Mouse (Mus musculus) embryo, embryonic 10.5 days (tissue): ENCODE results near the gene Mcub.
A peak's percentile ranks its signal among the peaks of the same experiment; 100 is the strongest.

Experiments used
- DNase-seq: peaks from one replicate; pipeline ENCODE4 v3.0.0-alpha.2; 2015; ENCODE audit warnings: low spot score

The Mcub gene

DNA sequence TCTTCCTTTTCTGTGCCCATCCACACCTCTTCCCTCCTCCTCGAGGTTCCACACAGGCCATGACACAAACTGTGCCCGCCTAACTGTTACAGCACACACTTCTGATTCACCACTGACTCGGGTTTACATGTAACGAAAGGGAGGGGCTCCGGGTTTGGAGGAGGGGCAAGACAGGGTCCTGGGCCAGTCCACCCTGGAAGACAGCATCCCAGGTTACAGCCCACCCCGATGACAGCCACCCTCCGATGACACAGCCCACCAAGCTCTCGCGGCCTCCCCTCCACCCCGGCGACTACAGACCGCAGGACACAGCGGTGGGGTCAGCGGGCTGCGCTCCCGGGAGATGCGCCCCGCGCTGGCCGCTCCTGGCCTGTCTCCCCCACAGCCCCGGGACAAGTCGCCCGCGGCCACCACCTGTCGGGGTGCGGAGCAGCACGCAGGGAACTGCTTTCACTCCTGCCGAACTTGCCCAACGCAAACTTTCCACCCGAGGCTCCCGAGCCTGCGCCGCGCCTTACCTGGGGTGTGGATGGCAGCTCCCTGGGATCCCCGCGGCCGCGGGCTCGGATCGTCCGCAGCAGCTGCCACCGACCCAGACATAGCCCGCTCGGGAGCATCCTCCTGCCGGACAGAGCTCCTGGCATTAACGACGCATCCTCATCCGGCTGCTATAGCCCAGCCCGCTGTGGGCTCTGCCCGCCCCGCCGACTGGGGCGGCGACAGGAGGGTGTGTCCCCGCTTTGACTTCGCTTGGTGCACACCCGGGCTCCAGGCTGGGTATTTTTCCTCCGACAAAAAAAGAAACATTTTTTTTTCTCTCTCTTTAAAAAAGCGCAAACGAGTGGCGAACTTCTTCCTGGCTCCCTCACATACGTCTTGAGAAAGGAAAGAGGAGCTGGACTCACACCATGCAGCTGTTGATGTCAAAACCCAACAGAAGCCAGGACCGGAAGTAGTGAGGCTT lies at the start of gene Mcub:
Mcub (minus strand) TSS at position 775 of the 964 bp plus-strand sequence.
- peak; percentile 64 for DNase-seq

DNA sequence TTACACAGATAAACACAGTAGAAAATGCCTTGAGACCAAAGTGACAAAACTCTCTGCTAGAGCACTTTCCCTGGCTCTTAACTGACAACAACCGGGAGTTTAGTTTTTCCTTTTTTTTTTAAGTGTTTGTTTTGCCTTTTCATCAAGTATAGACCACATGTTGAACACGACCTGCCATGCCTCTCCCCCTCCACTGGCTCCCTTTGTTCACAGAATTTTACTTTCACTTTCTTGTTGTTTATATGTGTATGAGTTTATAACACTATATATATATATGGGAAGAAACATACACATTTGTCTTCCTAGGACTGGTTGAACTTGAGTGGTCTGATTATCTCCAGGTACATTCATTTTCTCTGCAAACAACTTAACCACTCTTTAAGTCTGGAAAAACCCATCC lies 42.9 kb upstream of the Mcub start:
- no peak for DNase-seq

GRCm38 (mm10) chr3:130011236-130011635 lies 41.2 kb upstream of the Mcub start:
- no peak for DNase-seq

DNA sequence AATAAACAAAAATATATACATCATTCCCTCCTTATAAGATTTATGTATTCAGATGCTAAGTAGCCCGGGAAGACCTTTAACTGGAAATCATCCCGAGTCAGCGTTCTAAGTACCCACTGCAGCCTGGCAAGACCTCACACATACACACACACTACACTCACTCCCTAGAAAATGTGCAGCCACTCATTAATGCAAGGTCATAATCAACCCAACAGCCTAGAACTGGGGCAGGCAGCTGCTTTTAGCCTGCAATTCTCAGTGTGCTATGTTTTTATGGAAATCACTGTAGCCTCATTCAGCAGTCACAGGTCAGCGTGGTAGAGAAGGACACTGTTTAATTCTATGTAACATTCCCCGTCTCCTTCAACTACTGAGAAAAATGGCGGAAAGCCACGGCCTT lies 36.1 kb upstream of the Mcub start:
- no peak for DNase-seq

DNA sequence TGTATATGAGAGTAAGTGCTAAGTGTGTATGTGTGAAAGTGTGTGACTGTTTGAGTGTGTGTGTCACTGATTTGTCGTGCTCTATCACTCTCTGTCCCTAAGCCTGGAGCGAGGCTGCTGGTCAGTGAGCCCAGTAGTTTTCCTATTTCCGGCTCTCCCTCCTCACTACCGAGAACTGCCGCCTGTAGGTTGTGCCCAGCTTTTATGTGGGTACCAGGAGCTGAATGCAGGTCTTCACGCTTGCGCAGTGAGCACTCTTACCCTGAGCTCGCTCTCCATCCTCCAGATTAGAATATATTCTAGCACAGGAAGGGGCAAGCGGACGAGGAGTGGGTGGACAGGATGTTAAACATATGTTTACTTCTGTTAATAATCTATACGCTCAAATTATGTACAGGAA lies 30.9 kb upstream of the Mcub start:
- no peak for DNase-seq

GRCm38 (mm10) chr3:129998526-129998925 lies 28.5 kb upstream of the Mcub start:
- DNase-seq = no peak

DNA sequence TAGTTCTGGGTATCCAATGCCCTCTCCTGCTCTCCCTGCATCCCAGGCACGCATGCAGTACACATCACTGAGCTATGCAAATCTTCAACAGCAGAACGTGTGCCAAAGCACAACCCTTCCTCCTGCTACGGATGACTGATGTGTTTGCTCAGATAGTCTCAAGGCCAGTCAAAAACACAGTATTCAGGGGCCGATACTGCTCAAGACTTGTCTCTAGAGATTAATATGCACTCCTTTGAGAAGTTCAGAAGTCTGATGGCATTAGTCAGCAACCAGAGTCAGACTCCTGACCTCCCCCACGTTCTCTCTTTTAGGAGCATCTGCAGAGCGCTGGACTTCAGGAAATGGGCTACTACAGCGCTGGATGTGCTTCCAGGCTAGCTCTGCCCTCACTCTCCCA lies 28.0 kb upstream of the Mcub start:
- DNase-seq = no peak

- DNase-seq = no peak
These were observed 27.3 kb upstream of the Mcub start for GRCm38 (mm10) chr3:129997324-129997723.

DNA sequence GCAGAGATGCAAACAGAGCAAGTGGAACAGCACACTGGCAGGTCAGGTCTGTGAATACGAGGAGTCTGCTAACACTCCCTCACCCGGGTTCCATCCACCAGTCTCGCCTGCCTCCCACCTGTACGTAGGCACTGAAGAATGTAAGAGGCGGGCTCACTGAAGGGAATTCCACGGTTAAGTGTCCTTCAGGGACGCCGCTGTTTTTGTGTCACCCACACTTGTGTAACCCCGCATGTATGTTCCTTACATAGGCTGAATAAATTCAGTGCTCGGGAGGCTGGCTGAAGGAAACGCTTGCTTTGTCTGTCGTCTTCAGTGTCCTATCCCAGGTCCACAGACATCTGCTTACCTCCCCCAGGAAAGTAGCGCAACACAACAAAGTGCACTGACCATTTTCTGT lies 17.3 kb upstream of the Mcub start:
- DNase-seq = no peak

- DNase-seq = no peak
These were observed 15.3 kb upstream of the Mcub start for GRCm38 (mm10) chr3:129985335-129985734.

GRCm38 (mm10) chr3:129984797-129985196 lies 14.8 kb upstream of the Mcub start:
- DNase-seq = no peak

DNA sequence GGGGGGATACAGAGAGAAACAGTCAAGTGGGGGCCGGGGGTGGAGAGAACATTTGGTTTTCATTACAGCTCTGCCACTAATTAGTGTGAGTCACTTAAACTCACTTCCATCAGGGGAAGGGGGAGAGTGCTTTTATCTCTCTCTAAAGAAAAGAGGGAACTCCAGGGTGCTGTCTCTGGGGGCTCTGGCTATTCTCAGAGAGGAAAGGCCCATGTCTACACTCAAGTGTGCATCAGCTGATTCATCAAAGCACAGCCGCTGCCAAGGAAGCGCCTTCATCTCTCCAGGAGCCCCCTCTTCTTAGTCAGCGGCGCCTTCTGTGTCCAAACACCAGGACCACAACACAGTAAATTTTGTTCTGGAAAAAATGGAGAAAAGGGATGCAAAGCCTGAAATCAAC lies 12.3 kb upstream of the Mcub start:
- DNase-seq = no peak

DNA sequence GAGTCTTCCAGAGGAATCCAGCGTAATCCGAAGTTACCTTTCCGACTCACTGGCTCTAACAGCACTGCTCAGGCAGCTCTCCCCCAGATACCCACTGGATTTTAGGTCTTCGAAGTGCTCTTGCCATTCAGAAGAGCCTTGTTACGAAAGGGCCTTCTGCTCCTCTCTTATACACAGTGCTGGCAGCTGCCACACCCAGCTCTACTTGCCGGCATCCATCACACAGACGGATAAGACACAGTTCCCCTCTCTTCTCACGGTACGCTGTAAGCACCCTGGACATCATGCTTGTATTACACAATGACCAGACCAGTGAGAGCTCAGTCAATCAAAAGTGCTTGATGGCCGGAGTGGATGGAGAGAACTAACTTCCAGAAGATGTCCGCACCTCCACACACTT lies 11.8 kb upstream of the Mcub start:
- DNase-seq = no peak

DNA sequence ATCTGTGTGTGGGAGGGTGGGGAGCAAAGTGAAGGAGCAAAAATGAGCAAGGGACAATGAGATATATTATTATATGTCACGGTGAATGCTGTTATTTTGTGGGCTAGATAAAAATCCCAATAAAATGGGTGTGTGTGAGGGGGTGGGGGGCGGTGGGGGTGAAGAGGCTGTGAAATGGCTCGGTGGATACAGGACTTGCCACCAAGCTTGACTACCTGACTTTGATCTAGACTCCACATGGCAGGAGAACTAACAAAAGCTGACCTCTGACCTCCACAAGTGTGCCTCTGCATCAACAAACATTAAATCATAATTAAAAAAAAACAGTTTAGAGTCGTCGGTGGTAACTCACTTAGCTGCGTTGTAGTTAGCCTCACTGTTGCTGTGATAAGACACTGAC lies 9.5 kb upstream of the Mcub start:
- no peak for DNase-seq

GRCm38 (mm10) chr3:129978716-129979115 lies 8.7 kb upstream of the Mcub start:
- no peak for DNase-seq

DNA sequence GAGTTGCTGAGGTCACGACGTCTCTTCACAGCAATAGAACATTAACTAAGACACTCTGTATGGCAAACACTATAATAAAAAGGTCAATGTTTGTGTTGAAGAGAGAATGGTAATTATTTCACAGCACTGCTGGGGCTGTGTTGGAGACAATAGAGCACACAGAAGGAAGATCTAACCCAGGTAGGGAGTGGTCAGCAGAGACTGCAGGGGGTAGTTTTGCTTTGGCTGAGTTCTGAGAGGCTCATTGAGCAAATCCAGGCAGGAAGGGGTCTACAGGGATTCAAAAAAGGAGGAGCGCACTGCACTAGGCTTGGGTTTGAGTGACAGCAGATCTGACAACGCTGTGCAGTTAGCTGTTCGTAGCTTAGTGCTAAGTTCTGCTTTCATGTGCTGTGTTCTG lies 6.3 kb upstream of the Mcub start:
- no peak for DNase-seq

GRCm38 (mm10) chr3:129970529-129971515 lies 816 bp upstream of the Mcub start:
- DNase-seq = peak; percentile 73

DNA sequence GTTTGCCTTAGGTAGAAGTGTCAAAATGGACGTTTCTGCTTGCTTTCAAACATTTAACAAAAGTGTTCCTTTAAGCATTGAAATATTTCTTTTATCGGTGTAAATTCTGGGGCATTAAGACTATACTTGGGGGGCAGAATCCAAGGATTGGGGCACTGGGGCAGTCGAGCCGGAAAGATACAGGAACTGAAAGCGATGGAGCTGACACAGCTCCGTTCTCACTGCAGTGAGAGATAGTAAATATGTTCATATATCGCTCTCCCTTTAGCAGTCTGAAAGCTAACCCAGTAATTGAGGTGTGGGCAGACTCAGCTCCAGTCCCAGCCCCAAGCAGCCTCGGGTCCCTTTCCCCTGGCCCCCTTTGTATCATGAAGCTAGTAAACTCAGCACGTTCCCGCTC lies 975 bp downstream of the Mcub start:
- no peak for DNase-seq

GRCm38 (mm10) chr3:129967874-129968273 lies 2.1 kb downstream of the Mcub start:
- no peak for DNase-seq

DNA sequence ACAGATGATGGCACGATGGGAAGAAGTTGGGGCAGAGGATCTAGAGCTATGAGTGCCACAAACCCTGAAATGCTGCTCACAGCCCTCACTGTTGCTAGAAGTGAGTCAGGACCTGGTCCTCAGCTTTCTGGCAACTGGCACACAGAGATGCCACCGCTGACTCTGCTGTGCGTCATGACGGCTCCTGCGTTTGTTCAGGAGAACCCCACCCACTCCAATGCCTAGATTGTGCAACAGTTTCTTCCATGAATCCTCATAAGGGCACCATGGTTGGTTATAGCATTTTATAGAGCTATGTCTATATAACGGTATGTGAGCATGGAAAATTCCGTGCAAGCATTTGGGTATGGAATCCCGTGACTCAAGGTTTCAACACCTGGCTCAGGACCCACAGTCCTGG lies 5.3 kb downstream of the Mcub start:
- no peak for DNase-seq

DNA sequence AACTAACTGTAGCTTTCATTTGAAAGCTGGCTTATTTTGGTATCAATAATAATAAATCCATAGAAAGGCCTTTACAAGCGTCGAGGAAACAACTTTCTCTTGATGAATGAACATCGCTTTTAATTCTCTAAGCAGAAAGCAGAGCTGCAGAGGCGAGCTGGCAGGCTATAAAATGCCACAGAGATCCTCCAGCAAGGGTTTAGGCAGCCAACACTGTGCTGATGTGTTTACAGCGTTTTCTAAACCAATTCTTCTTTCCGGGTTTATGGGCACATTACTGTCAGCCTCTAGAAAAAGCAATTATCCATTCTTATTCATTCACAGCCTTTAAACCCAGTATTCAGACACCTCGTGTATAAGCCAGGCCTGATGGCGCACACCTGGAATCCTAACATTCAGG lies 7.5 kb downstream of the Mcub start:
- DNase-seq = no peak

DNA sequence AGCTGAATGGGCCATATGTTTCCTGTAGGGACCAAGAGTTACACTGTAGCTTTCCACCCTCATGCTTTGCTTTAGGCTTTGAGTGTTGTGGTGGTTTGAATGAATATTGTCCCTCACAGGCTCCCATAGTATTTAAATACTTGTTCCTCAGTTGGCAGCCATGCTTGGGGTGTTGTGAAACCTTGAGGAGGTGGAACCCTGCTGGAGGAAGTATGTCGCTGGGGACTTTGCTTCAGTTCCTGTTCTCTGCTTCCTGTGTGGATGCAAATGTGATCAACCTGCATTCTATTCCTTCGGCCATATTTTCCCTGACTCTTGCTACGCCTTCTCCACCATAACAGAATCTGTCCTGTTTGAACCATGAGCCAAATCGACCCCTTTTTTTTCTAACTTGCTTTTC lies 16.7 kb downstream of the Mcub start:
- no peak for DNase-seq
